Mouse (Mus musculus) 416B (cell line): Measurements from ENCODE around the gene Tnfrsf14.
A peak's percentile ranks its signal among the peaks of the same experiment; 100 is the strongest.

Experiments used
- DNase-seq: peaks from one replicate; pipeline ENCODE4 v3.0.0; 2011; ENCODE audit warnings: low read depth

Gene Tnfrsf14

DNA sequence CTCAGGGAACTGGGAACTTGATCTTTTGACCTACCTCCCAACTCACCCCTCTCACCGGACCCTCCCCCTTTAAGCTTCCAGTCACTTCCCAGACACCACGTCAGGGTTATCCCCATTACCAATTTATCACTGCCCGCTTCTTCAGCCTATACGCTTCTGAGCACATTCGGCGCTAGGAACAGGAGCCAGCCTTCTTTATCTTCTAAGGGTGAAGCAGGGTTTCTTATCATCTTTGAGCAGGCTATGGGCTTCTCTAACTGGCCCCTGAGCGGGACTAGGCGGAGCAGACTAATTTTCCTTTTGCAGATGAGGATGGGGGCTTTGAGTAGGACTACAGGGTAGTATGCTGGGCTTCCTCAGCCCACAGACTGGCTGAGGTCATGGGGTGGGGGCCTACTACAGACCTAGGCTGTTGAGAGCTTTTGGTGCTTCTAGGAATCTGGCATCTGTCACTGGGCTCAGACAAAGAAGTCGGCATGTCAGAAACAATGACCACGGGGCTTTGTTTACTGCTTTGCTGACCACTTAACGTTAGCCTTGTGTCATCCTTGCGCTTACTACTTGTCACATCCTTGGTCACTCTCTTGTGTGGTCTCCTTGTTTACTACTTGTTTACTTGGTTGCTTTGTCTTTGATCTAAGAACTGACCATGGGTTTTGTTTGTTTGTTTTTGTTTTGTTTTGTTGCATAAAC lies at the start of gene Tnfrsf14:
Gene Tnfrsf14, minus strand, starts transcription at position 169 of the 693 bp plus-strand sequence.
- peak; percentile 46 for DNase-seq

DNA sequence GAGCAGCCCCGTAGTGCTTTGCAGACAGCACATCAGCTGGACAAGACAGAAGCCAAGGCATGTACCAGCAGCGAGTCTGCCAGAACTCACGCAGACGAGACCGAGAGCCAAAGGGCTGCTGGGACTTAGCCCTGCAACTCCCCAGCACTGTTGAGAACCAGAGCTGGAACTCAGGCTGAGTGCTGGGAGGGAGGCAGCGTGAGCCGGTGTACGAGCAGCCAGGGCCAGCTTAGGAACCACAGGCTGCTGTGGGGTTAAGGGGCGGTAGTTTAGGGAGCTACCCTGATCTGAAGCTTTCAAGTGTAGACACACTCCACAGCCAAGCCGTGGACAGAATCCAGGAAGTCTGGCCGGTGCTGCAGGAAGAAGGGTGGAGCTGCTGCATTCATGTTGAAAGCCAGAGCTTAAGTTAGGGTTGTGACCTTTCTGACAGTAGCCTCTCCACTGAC lies 45.8 kb upstream of the Tnfrsf14 start:
- no peak for DNase-seq

DNA sequence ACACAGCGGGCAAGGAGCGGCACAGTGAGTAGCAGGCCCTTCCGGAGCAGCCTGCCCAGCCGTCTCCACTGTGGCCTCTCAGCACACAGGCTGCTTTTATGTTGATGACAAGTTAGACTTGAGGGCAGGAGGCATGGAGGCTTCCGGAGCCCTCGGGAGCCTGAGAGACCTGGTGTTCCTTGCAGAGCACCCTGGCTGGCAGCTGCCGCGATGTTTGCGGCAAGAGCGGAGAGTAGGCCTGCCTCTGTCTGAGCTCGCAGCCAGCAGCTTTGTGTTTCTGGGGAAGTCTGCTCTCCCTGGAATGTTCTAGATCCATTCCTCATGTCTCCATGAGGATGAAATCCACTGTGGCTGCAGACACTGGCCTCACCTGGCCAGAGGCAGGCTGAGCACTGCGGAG lies 44.2 kb upstream of the Tnfrsf14 start:
- DNase-seq = no peak

DNA sequence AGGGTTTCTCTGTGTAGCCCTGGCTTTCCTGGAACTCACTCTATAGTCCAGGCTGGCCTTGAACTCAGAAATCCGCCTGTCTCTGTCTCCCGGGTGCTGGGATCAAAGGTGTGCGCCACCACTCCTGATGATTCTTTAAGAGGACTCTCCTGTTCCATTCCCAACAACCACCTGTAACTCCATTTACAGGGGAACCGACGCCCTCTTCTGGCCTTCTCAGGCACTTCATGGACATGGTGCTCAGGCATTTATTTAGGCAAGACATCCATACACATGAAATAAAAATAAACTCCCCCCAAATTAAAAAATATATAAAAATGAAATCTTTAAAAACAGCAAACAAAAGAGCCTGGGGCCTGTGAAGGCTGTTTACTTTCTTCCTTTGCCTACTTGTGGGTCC lies 38.8 kb upstream of the Tnfrsf14 start:
- peak; percentile 50 for DNase-seq

DNA sequence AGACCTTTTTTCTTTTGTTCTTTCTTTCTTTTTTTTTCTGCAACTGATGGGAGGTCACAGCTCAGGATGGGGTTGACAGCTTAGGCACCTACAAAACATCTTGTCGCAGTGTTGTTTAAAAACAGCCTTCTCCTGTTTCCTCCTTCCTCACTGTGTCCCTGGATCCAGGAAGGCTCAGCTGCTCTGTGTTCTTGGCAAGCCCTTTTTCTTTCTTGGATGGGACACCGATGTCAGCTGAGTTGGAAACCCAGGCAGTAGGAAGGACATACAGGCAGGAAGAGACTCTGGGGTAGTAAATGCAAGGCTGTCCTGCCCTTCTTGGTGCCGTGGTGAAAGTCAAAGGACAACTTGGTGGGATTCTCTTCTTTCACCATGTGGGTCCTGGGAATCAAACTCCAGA lies 37.5 kb upstream of the Tnfrsf14 start:
- DNase-seq = no peak

DNA sequence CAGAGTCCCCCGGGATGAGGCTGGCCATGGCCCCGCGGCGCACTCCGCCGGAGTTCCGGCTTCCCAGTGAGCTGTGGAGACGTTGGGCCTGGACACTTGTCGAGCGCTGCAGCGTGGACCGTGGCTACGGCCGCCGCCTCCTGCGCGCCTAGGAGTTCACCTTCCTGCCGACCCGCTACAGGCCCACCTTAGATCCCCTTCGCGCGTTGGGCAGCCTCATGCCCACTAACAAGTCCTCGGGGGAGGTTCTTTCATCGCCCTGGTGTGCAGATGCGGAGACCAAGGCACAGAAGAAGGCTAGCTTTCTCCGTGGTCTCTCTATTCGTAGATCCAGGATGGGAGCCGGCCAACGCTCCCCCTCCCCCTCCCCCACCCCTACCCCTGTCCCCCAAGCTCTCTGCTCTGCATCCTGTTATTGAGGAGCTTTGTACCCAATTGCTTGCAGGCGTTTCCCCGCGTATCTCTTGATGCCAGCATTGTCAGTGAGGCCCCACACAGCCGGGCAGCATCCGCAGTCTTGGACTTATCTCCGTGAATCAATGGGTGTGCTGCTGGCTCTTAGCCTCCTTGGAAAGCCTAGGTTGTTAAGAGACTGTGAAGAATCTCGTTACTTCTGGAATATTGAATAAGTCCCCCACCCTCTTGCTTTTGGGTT lies 36.3 kb upstream of the Tnfrsf14 start:
- peak; percentile 36 for DNase-seq

DNA sequence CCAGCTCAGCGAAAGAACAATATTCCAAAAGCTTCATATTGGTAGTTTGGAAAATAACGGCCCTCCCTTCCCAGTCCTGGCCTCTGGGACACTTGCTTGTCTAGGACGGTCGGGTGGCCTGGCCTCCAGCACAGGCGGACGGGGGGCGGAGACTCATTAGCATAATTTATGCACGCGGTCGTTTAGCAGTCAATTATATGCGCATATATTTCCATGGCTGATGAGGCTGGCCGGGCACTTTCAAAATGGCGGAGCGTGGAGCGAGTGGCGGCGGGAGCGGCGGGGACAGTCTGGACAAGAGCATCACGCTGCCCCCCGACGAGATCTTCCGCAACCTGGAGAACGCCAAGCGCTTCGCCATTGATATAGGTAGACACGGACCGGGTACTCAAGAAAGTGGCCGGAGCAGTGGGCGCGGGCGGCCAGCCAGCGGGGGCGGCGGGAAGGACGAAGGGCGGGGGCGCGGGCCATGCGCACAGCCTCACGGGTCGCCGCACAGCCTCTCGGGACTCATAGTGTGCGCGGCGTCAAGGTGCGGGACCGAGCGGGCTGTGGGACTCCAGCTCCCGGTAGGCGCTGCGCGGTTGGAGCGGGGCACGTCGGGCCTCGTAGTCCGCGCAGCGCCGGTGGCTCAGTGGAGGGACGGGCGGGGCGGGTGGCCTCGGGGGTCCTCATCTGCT lies 35.7 kb upstream of the Tnfrsf14 start, which contains the start of gene Pank4:
Gene Pank4, plus strand, starts transcription at position 223 of the 680 bp plus-strand sequence.
- DNase-seq = peak; percentile 90

DNA sequence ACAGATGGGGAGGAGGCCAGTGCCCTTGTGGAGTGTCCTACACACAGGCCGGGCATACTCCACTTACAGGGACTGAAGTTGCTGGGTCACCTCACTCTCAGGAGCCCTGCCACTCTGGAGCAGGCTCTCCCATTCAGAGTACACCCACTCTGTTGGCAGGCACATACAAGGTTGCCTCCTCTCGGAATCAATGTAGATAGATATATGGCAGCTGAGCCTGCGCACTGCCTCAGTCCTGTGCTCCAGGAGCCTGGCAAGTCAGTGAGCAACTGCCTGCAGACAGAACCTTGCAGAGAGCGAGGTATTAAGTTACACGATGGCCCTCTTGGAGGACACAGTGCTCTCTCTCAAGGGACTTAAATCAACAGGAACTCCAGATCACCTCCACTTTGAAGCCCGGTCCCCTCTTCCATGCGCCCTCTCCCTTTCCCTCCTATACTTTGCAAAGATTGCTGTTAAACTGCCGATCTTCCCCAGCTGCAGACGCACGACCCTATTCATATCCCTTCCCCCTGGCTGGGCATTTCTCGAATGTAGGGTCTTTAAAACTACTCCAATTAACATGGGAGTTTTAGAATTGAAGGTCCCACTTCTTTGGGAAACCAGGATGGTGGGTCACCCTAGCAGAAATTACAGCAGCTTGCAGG lies 35.0 kb upstream of the Tnfrsf14 start:
- peak; percentile 20 for DNase-seq

DNA sequence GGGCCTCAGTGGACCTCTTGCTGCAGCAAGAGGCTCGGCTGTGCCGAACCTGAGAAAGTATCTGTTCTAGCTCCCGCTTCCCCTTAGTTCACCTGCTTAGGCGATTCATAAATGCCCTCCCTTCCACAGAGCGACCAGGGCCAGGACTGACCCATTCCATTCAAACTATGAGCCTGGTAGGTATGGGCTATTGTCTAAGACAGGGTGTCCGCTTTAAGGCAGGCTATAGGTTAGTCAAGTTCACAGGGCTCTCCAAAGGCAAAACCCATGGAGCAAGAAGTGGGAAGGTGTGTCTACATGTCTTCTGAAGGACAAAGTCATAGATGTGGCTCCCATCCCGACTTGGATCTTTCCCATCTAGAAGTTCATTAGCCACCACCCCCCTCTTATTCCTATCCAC lies 34.3 kb upstream of the Tnfrsf14 start:
- DNase-seq = no peak

DNA sequence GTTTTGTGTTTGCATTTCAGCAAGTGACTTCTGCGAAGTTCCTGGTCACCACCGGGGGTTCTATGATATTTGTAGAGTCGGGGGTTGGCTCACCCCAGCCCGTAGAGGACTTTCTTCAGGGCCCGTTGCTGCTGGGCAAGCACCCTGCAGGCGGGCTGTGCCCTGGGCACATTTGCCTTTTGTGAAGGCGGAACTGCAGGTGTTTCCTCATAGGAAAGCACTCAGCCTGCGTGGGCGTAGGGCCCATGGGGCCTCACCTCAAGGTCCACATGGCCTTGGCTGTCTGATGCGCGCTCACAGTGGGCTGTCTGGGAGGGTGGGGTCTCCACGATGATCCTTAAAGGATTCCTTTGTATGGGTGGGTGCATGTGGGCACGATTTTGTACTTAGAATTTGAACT lies 33.5 kb upstream of the Tnfrsf14 start:
- no peak for DNase-seq

DNA sequence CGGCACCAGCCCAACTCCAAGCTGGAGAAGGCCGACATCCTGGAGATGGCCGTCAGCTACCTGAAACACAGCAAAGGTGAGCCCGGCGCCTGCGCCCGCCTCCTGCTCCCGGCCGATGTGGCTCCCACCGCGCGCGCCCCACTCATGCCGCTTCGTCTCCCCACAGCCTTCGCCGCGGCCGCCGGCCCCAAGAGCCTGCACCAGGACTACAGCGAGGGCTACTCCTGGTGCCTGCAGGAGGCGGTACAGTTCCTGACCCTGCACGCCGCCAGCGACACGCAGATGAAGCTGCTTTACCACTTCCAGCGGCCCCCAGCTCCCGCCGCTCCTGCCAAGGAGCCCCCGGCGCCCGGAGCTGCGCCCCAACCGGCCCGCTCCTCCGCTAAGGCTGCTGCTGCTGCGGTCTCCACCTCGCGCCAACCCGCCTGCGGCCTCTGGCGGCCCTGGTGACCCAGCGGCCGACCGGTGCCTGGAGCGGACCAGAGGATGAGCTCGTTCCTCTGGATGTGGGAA lies 32.9 kb upstream of the Tnfrsf14 start:
- DNase-seq = no peak

DNA sequence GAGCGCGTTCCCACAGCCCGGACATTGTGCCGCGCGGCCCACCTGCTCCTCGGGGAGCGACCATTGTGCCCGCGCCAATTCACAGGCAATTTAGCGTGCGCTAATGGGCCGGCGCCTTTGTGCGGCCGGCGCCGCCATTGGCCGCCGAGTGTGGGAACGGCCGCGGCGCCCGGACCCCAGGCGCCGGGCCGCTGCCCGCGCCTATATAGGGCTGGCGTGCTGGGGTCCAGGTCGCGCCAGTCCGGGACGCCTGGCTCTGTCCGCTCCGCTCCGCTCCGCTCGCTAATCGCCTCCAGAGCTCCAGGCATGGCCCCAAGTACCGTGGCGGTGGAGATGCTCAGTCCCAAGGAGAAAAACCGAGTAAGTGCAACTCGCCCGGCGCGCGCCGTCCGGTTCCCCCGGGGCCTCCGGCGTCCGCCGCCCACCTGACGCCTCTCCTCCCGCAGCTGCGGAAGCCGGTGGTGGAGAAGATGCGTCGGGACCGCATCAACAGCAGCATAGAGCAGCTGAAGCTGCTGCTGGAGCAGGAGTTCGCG lies 32.4 kb upstream of the Tnfrsf14 start, which contains the start of gene Hes5:
Gene Hes5, plus strand, starts transcription at position 234 of the 536 bp plus-strand sequence.
- DNase-seq = no peak

DNA sequence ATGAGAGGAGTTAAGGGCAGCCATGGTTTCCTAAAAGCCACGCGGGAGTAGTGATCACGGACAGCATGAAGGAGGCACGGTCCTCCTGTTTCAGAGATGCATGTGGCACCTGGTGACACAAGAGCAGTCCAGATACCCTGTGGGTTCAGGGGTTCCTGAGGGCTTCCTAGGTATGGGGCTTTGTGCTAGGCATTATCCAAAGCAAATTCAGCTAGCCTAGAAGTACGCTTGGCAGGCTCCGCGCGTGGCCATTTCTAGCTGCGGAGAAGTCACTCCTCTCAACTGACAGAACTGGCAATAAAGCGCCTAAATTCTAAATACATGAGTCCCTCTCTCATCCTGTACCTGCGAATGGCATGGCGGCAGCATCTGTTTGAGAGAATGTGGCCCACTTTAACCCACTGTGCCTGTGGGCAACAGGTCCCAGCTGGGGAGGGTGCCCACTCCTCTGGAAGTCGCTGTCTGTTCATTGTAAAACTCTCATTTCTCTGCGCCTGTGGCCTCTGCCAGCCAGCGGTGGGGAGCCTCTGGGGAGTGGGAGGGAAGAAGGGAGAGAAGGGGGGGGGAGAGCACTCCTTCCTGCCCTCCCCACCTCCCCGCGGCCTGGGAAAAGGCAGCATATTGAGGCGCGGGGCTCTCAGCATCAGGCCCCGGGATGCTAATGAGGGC lies 31.8 kb upstream of the Tnfrsf14 start:
- no peak for DNase-seq

DNA sequence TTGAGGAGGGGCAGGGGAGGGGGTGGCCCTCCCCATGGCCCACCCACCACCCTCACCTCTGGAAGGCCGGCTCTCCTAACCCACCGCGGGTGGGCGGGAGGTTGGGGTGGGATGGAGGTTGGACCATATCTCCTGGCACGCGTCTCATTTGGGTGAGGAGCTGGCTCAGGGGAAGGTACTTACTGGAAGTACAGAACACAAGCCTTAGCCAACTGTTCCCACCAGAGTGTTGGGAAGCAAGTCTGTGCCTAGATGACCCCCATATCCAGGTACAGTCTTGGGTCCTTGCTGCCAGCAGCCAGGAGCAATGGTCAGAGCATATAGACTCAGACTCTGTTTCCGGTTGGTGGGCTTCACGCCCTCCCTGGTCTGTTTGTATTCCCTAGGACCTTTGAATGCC lies 30.3 kb upstream of the Tnfrsf14 start:
- DNase-seq = no peak

DNA sequence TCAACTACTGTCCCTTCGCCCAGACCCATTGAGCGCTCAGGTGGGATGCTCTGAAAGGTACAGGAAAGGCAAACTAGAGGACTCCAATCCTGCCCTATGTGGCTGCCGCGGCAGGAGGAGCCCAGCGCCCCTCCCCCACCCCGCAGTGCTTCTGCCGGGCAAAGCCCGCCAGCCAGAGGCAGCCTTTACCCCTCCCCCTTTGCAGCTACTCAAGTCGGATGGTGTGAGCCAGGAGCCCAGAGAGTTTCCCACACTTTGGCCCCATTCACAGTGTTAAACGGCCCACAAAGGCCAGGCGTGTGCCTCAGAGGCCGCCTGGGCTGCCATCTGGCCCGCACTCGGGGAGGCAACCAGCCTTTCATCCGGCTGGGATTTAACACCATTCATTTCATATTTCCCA lies 29.8 kb upstream of the Tnfrsf14 start:
- no peak for DNase-seq

DNA sequence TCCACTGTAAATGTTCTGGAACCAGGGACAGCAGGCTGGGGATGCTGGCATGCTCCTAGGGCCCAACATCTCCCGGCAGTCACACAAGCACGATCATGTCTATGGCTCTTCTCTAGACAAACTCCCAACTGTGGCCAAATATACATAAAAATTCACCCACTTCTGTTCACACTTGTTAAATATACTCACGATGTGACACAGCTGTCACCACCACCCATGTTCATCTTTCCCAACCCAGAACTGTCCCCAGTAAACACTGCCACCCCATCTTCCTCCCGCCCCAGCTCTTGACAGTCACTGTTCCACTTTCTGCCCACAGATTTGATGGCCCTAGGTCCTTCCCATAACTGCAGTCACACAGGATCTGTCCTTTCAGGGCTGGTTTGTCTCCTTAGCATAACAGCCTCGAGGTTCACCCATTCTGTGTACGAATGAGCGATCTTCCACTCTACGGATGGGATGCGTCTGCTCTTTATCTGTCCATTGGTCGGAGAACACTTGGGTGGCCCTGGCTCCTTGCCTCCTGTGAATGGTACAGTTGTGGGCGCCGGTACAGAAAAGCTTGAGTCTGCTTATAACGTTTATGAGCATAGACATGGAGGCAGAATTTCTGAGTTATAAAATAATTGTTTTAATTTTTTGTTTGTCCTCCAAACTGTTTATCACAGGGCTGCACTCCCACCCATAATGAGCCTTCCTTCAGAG lies 29.1 kb upstream of the Tnfrsf14 start:
- no peak for DNase-seq

DNA sequence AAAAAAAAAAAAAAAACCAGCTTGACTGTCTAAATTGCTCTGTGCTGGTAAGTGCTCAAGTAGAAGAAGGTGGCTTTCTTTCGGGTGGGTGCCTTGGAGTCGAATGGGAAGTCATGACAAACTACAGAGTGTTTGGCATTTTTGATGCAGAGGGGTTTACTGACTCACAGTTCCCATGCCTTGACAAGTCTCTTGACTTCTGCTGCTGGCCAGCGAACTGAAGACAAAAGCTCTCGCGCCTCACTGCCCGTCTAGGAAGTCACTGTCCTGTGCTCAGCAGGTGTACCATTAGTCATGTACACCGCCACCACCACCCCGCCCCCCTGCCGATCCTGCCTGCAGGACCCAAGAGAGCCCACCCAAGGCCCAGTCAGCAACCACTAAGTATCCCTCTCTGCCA lies 28.2 kb upstream of the Tnfrsf14 start:
- DNase-seq = no peak

DNA sequence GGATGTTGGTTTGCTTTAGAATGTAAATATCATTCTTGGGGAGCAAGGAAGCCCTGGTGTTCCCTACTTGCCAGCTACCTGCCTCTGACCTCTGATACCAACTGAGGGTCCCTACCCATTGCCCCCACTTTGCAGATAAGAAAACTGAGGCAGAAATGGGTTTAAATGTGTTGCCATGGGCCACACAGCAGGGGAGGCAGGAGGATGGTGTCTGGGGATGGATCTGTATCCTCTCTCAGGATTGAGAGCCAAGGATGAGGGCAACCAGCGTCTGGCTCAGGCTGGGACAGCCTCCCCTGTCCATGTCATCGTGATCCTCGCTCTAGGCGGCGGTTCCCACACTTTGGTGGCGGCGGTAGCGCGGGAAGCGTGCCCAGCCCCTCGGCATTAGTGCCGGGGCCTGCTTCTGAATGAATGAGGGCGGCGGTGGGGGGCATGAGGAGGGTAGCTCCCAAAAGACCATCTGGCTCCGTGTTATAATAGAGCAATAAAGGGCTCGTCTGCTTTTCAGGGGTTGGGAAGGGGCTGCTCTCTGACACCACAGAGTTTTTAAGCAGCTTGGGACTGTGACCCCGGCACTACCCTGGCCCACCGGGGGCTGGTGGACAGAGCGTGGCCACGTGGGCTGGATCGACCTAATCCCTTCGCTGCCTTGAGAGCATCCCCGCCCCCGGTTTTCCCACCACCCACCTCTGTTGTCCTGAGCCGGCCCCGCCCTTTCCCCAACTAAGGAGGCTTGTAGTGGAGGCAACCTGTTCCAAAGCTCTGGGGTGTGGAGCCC lies 24.3 kb upstream of the Tnfrsf14 start:
- no peak for DNase-seq

DNA sequence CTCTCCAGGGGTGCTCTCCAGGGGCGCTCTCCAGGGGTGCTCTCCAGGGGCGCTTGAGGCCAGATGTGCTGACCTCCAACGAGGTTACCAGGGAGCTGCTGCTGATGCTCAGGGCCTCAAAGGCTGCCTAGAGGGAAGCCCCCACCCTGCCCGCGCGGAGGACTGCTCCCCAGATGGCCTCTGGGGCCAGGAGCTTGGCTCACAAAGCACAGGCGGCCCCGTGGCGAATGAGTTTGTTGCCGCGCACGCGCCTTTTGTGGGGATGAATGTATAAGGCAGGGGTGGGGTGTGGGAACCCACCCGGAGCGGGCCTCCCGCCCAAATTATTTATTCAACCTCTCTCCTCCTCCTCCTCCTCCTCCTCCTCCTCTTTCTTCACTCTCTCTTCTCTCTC lies 21.2 kb upstream of the Tnfrsf14 start:
- no peak for DNase-seq
